Mouse (Mus musculus) testis, adult 2 months (tissue): ENCODE results near the gene Cyp8b1. TPM values are rescaled to one million over a fixed set of nuclear protein-coding genes. Genes with fewer than 3 reads are reported as not detected.

Source experiments
- H3K27ac ChIP-seq: fragments of 200-500 bp; 2 replicates; pipeline ENCODE4 v1.5.1; 2012; ENCODE audit warnings: low read depth, low read length; ENCODE audit not compliant: control insufficient read depth, insufficient read depth
- H3K27me3 ChIP-seq: fragments of 200-500 bp; 2 replicates; pipeline ENCODE4 v1.6.1; 2012; ENCODE audit warnings: mild to moderate bottlenecking, low read length, moderate library complexity; ENCODE audit not compliant: control insufficient read depth, insufficient read depth
- H3K36me3 ChIP-seq: fragments of 200-500 bp; 2 replicates; pipeline ENCODE4 v1.6.1; 2012; ENCODE audit warnings: mild to moderate bottlenecking, low read length; ENCODE audit not compliant: control insufficient read depth, insufficient read depth
- H3K4me1 ChIP-seq: fragments of 200-500 bp; 2 replicates; pipeline ENCODE4 v1.6.1; 2012; ENCODE audit warnings: low read length; ENCODE audit not compliant: control insufficient read depth, insufficient read depth
- H3K4me3 ChIP-seq: fragments of 200-500 bp; 2 replicates; pipeline ENCODE4 v1.5.1; 2012; ENCODE audit warnings: low read depth, mild to moderate bottlenecking, low read length, moderate library complexity, mixed read lengths; ENCODE audit not compliant: control insufficient read depth
- CTCF ChIP-seq: fragments of 200-500 bp; IDR thresholded peaks from 2 replicates; pipeline ENCODE4 v1.5.1; 2012; ENCODE audit warnings: low read depth, mild to moderate bottlenecking, inconsistent platforms, low read length, moderate library complexity; ENCODE audit not compliant: control insufficient read depth, insufficient read depth, insufficient replicate concordance
- POLR2A ChIP-seq: fragments of 200-500 bp; IDR thresholded peaks from 2 replicates; pipeline ENCODE4 v1.6.1; 2012; ENCODE audit warnings: low read depth, mild to moderate bottlenecking, inconsistent platforms, low read length, moderate library complexity; ENCODE audit not compliant: control insufficient read depth
- polyA plus RNA-seq: library from polyadenylated mRNA; depleted of rRNA; stranded (reverse); fragments of >200 nt; gene quantifications from 2 replicates; pipeline ENCODE4 v1.2.3, GENCODE M21; 2012; rRNA removed

The Cyp8b1 gene
- polyA plus RNA-seq, 1 experiment: not detected

GRCm38 (mm10) chr9:121869432-121869831 lies 46.7 kb downstream of the Cyp8b1 start:
- no peak overlapping the region for H3K27ac ChIP-seq
- TF ChIP-seq CTCF (no peak), POLR2A (no peak)
- H3K36me3 ChIP-seq: no peaks in the 10 kb centered on the region
- H3K4me3 ChIP-seq: no peak overlapping the region
- H3K27me3 ChIP-seq: no peaks in the 10 kb centered on the region
- no peaks in the 10 kb centered on the region for H3K4me1 ChIP-seq

DNA sequence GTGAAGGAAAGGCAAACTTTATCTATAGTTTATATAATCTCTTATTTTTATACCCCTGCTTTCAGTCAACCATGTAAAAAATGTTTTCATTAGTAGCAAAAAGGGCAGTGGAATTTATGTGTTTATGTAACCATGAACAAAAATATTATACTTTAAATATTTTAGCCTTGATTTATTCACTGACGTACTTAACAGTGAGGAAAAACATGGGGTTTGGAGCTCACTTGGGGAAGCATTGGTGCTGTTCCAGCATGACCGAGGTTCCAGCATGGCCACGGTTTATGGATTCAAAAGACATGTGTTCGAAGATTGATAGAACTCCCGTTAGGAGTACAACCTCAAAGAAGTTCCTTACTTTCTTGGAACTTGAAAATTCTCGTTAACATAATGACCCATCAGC lies 47.9 kb downstream of the Cyp8b1 start:
- no peak overlapping the region for H3K4me3 ChIP-seq

GRCm38 (mm10) chr9:121867632-121868031 lies 48.5 kb downstream of the Cyp8b1 start:
- no peak overlapping the region for H3K27ac ChIP-seq
- no peaks in the 10 kb centered on the region for H3K27me3 ChIP-seq
- H3K36me3 ChIP-seq: no peaks in the 10 kb centered on the region
- no peak for TF ChIP-seq CTCF
- no peak for TF ChIP-seq POLR2A
- no peak overlapping the region for H3K4me3 ChIP-seq
- H3K4me1 ChIP-seq: no peaks in the 10 kb centered on the region

More for the DNA sequence above, 47.9 kb downstream of the Cyp8b1 start:
- TF ChIP-seq POLR2A: no peak
- no peak for TF ChIP-seq CTCF
- Histone ChIP-seq H3K36me3 (no peaks in the 10 kb centered on the region), H3K27ac (no peak overlapping the region), H3K27me3 (no peaks in the 10 kb centered on the region), H3K4me1 (no peaks in the 10 kb centered on the region)

- Histone ChIP-seq H3K27ac (no peak overlapping the region), H3K4me1 (no peaks in the 10 kb centered on the region), H3K4me3 (no peak overlapping the region), H3K27me3 (no peaks in the 10 kb centered on the region), H3K36me3 (no peaks in the 10 kb centered on the region)
- TF ChIP-seq POLR2A (no peak), CTCF (no peak)
Observed at GRCm38 (mm10) chr9:121865425-121866008, 50.6 kb downstream of the Cyp8b1 start.

GRCm38 (mm10) chr9:121864837-121865236 lies 51.3 kb downstream of the Cyp8b1 start:
- H3K36me3 ChIP-seq: no peaks in the 10 kb centered on the region
- TF ChIP-seq POLR2A (no peak), CTCF (no peak)

More at GRCm38 (mm10) chr9:121864837-121865236, 51.3 kb downstream of the Cyp8b1 start:
- H3K27me3 ChIP-seq: no peaks in the 10 kb centered on the region
- no peaks in the 10 kb centered on the region for H3K4me1 ChIP-seq
- H3K4me3 ChIP-seq: no peak overlapping the region
- H3K27ac ChIP-seq: no peak overlapping the region

Other genes starting within 250 kb of the Cyp8b1 start
- gene Sec22c, start 210.8 kb downstream of the Cyp8b1 start, polyA plus RNA-seq: 9.7 and 11.0 TPM in 2 replicates
- 10.1 and 11.6 TPM in 2 replicates for gene Ss18l2, start 206.0 kb downstream of the Cyp8b1 start, polyA plus RNA-seq
- gene Nktr, start 197.1 kb downstream of the Cyp8b1 start, polyA plus RNA-seq: 58.4 and 61.9 TPM in 2 replicates
- gene Zfp651, start 157.0 kb downstream of the Cyp8b1 start, polyA plus RNA-seq: 4.9 and 5.3 TPM in 2 replicates
- 0.14 and 0.23 TPM in 2 replicates for gene Klhl40, start 138.7 kb downstream of the Cyp8b1 start, polyA plus RNA-seq
- 19.8 and 21.3 TPM in 2 replicates for gene Hhatl, start 123.8 kb downstream of the Cyp8b1 start, polyA plus RNA-seq
- 109 and 125 TPM in 2 replicates for gene Ccdc13, start 76.8 kb downstream of the Cyp8b1 start, polyA plus RNA-seq
- 42.4 and 43.9 TPM in 2 replicates for gene Higd1a, start 57.9 kb downstream of the Cyp8b1 start, polyA plus RNA-seq
- gene Ackr2, start 17.9 kb downstream of the Cyp8b1 start, polyA plus RNA-seq: 0.32 and 0.59 TPM in 2 replicates
- gene Fam198a, start 34.7 kb upstream of the Cyp8b1 start, polyA plus RNA-seq: 0.54 and 0.70 TPM in 2 replicates
- gene Pomgnt2, start 80.8 kb upstream of the Cyp8b1 start, polyA plus RNA-seq: 6.2 and 8.7 TPM in 2 replicates
- gene Snrk, start 201.0 kb upstream of the Cyp8b1 start, polyA plus RNA-seq: 18.7 and 29.5 TPM in 2 replicates